Mouse (Mus musculus): ENCODE measurements around the gene Lca5l. TPM values are rescaled to one million over a fixed set of nuclear protein-coding genes. Genes with fewer than 3 reads are reported as not detected.

The Lca5l gene
- total and polyA plus RNA-seq, 3 experiments, result 0.12 to 0.24 TPM; not detected in 1

- no peaks in the 10 kb centered on the region for H3K36me3 ChIP-seq (ENCODE audit: control insufficient read depth in 1 of 2, insufficient read depth in 2 of 2, low read length in 2 of 2)
- H3K9me3 ChIP-seq (replicated peaks; ENCODE audit: insufficient read depth, low read length), result no peaks in the 10 kb centered on the region
- H3K27ac ChIP-seq (ENCODE audit: control insufficient read depth, low read depth, low read length), result no peak overlapping the region
- H3K79me2 ChIP-seq (ENCODE audit: control insufficient read depth, insufficient read depth, low read length, poor library complexity), result no peaks in the 10 kb centered on the region
- no peaks in the 10 kb centered on the region for H3K4me1 ChIP-seq (ENCODE audit: control insufficient read depth in 1 of 2, insufficient read depth in 2 of 2, low read length in 2 of 2)
- TF ChIP-seq RCOR1 (IDR thresholded peaks at IDR 0.05; ENCODE audit: low read depth, low read length) (no peak), NRF1 (IDR thresholded peaks at IDR 0.05; ENCODE audit: insufficient read depth, low read depth, low read length, poor library complexity, severe bottlenecking) (no peak), TAL1 (IDR thresholded peaks at IDR 0.05; ENCODE audit: low read length) (no peak), CHD1 (IDR thresholded peaks at IDR 0.05; ENCODE audit: low read depth, low read length) (no peak), JUND (IDR thresholded peaks at IDR 0.05; ENCODE audit: low read depth, low read length) (no peak), NELFE (IDR thresholded peaks at IDR 0.05; ENCODE audit: low read depth, low read length) (no peak), ZKSCAN1 (IDR thresholded peaks at IDR 0.05; ENCODE audit: low read depth, low read length) (no peak), ZC3H11A (IDR thresholded peaks at IDR 0.05; ENCODE audit: low read depth, low read length) (no peak), MAFK (IDR thresholded peaks at IDR 0.05; ENCODE audit: borderline replicate concordance, low read depth, low read length) (no peak), RAD21 (IDR thresholded peaks at IDR 0.05; ENCODE audit: low read depth, low read length) (no peak), ETS1 (IDR thresholded peaks at IDR 0.05; ENCODE audit: low read depth, low read length) (no peak), HCFC1 (IDR thresholded peaks at IDR 0.05; ENCODE audit: low read depth, low read length) (no peak), SMC3 (IDR thresholded peaks at IDR 0.05; ENCODE audit: low read depth, low read length) (no peak), CHD2 (IDR thresholded peaks at IDR 0.05; ENCODE audit: low read length) (no peak), POLR2AphosphoS5 (IDR thresholded peaks at IDR 0.05; ENCODE audit: borderline replicate concordance, low read depth, low read length) (no peak), MYC (IDR thresholded peaks at IDR 0.05; ENCODE audit: low read depth, low read length) (no peak), KAT2A (conservative IDR thresholded peaks at IDR 0.05; ENCODE audit: low read depth, low read length) (no peak), MAX (IDR thresholded peaks at IDR 0.05; ENCODE audit: low read length) (no peak)
- no peak overlapping the region for H3K4me3 ChIP-seq (ENCODE audit: control insufficient read depth in 1 of 2, insufficient read depth in 1 of 2, low read depth in 2 of 2, low read length in 2 of 2)
- no peak overlapping the region for H3K9ac ChIP-seq (ENCODE audit: control insufficient read depth, low read depth, low read length, poor library complexity, severe bottlenecking)
- no peaks in the 10 kb centered on the region for H3K27me3 ChIP-seq (ENCODE audit: control insufficient read depth in 1 of 2, insufficient read depth in 2 of 2, low read length in 2 of 2)
- no peak for DNase-seq (ENCODE audit: low read depth, low spot score)
These were observed 39.2 kb upstream of the Lca5l start for GRCm38 (mm10) chr16:96231251-96231650.

DNA sequence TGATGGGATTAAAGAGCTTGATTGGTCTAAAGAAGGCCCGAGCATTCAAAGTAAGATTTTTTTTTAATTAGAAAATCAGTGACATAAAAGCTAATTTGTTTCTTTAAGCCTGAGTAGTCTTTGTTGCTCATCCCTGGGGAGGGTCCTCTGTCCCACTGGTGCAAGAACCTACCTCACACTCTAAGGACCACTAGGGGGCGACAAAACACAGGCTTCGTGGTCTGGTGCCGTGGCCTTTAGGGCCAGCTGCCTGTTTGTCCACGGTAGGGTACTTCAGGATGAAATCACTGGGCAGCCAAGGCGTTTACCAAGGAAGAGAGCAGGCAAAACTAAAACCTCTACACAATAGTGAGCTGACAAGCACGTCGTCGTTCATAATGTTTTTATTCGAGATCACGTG, 38.3 kb upstream of the Lca5l start:
- no peaks in the 10 kb centered on the region for H3K9me3 ChIP-seq (replicated peaks; ENCODE audit: insufficient read depth, low read length)
- H3K4me3 ChIP-seq (ENCODE audit: control insufficient read depth in 1 of 2, insufficient read depth in 1 of 2, low read depth in 2 of 2, low read length in 2 of 2), result no peak overlapping the region
- TF ChIP-seq ZC3H11A (IDR thresholded peaks at IDR 0.05; ENCODE audit: low read depth, low read length) (peak; percentile 15; the same call in 1 of the 2 replicates), RAD21 (IDR thresholded peaks at IDR 0.05; ENCODE audit: low read depth, low read length) (peak; percentile 75), ZNF384 (IDR thresholded peaks at IDR 0.05; ENCODE audit: low read depth, low read length) (no peak), MAZ (IDR thresholded peaks at IDR 0.05; ENCODE audit: low read depth, low read length) (no peak), SMC3 (IDR thresholded peaks at IDR 0.05; ENCODE audit: low read depth, low read length) (peak; percentile 56), UBTF (IDR thresholded peaks at IDR 0.05; ENCODE audit: borderline replicate concordance, insufficient read depth, low read depth, low read length) (no peak), CTCF (IDR thresholded peaks at IDR 0.05 in 2 of 3, conservative IDR thresholded peaks at IDR 0.05 in 1 of 3; ENCODE audit: control insufficient read depth in 1 of 3, insufficient read depth in 1 of 3, low read depth in 2 of 3, low read length in 3 of 3, poor library complexity in 1 of 3, severe bottlenecking in 1 of 3) (peak; percentile 77 to 89 (median 82)), SIN3A (IDR thresholded peaks at IDR 0.05; ENCODE audit: low read length) (no peak)
- no peaks in the 10 kb centered on the region for H3K27me3 ChIP-seq (ENCODE audit: control insufficient read depth in 1 of 2, insufficient read depth in 2 of 2, low read length in 2 of 2)
- H3K36me3 ChIP-seq (ENCODE audit: control insufficient read depth in 1 of 2, insufficient read depth in 2 of 2, low read length in 2 of 2), result no peaks in the 10 kb centered on the region
- H3K4me1 ChIP-seq (ENCODE audit: control insufficient read depth in 1 of 2, insufficient read depth in 2 of 2, low read length in 2 of 2), result no peaks in the 10 kb centered on the region
- H3K79me2 ChIP-seq (ENCODE audit: control insufficient read depth, insufficient read depth, low read length, poor library complexity), result no peaks in the 10 kb centered on the region
- peak; percentile 67 for DNase-seq (ENCODE audit: low read depth, low spot score)
- no peak overlapping the region for H3K27ac ChIP-seq (ENCODE audit: control insufficient read depth, low read depth, low read length)
- H3K9ac ChIP-seq (ENCODE audit: control insufficient read depth, low read depth, low read length, poor library complexity, severe bottlenecking), result no peak overlapping the region
